Mouse (Mus musculus) cerebellum, adult 2 months (tissue): ENCODE data around the gene Xpr1.

Experiments used
- CTCF ChIP-seq: fragments of 200-500 bp; IDR thresholded peaks from 2 replicates; pipeline ENCODE4 v1.5.1; 2011; ENCODE audit warnings: low read depth, mild to moderate bottlenecking, control low read depth, low read length, moderate library complexity, borderline replicate concordance; ENCODE audit not compliant: insufficient read depth
- POLR2A ChIP-seq: fragments of 200-500 bp; IDR thresholded peaks from 2 replicates; pipeline ENCODE4 v1.6.1; 2011; ENCODE audit warnings: low read length, control low read depth, borderline replicate concordance; ENCODE audit not compliant: insufficient read depth

GRCm38 (mm10) chr1:155408577-155408966, 8.6 kb downstream of the Xpr1 start:
- TF ChIP-seq POLR2A (no peak), CTCF (no peak)
